Mouse (Mus musculus) cerebellum, adult (tissue): ENCODE results near the gene Gdpd3.
"Not testable (repeated sequence)": the region's sequence is repeated elsewhere in the genome, so short reads cannot be mapped to it uniquely, and the experiment has no call there.

Source experiments
- ATAC-seq: cut with Nextera tagmentation; 2 replicates; pipeline ENCODE4 v1.9.2; 2017; ENCODE audit warnings: mild to moderate bottlenecking, moderate library complexity, mixed read lengths; ENCODE audit not compliant: insufficient number of reproducible peaks, low FRiP score, low TSS enrichment

The Gdpd3 gene

GRCm38 (mm10) chr7:126766201-126766600 is at the start of gene Gdpd3:
TSS of gene Gdpd3 (plus strand) at chr7:126766334.
- ATAC-seq = no peak

- no peak for ATAC-seq
Observed at GRCm38 (mm10) chr7:126717566-126717965, 48.6 kb upstream of the Gdpd3 start.

GRCm38 (mm10) chr7:126718787-126719337 is 47.3 kb upstream of the Gdpd3 start:
- ATAC-seq = no peak

GRCm38 (mm10) chr7:126721635-126722034 is 44.5 kb upstream of the Gdpd3 start:
- no peak for ATAC-seq

GRCm38 (mm10) chr7:126725077-126725476 is 41.1 kb upstream of the Gdpd3 start:
- ATAC-seq = no peak

GRCm38 (mm10) chr7:126725667-126726066 is 40.5 kb upstream of the Gdpd3 start:
- ATAC-seq = no peak

GRCm38 (mm10) chr7:126730256-126730789 is 35.8 kb upstream of the Gdpd3 start:
- ATAC-seq = not testable (repeated sequence)

- ATAC-seq = no peak
Observed at GRCm38 (mm10) chr7:126736122-126736521, 30.0 kb upstream of the Gdpd3 start.

- no peak for ATAC-seq
Observed at GRCm38 (mm10) chr7:126739551-126739950, 26.6 kb upstream of the Gdpd3 start.

GRCm38 (mm10) chr7:126740132-126740735 is 25.9 kb upstream of the Gdpd3 start:
- no peak for ATAC-seq

- ATAC-seq = no peak
Observed at GRCm38 (mm10) chr7:126740977-126741376, 25.2 kb upstream of the Gdpd3 start.

- ATAC-seq = no peak
Observed at GRCm38 (mm10) chr7:126741452-126741851, 24.7 kb upstream of the Gdpd3 start.

GRCm38 (mm10) chr7:126741964-126742482 is 24.1 kb upstream of the Gdpd3 start:
- no peak for ATAC-seq

GRCm38 (mm10) chr7:126746066-126746465 is 20.1 kb upstream of the Gdpd3 start:
- no peak for ATAC-seq

- ATAC-seq = no peak
Observed at GRCm38 (mm10) chr7:126746798-126747197, 19.3 kb upstream of the Gdpd3 start.

GRCm38 (mm10) chr7:126748824-126749223 is 17.3 kb upstream of the Gdpd3 start:
- ATAC-seq = no peak

GRCm38 (mm10) chr7:126749582-126750343 is 16.4 kb upstream of the Gdpd3 start:
- no peak for ATAC-seq

GRCm38 (mm10) chr7:126754866-126755265 is 11.3 kb upstream of the Gdpd3 start:
- peak; percentile 52; the same call in 1 of the 2 replicates for ATAC-seq

- no peak for ATAC-seq
Observed at GRCm38 (mm10) chr7:126758539-126758938, 7.6 kb upstream of the Gdpd3 start.

- ATAC-seq = peak; percentile 47; the same call in 1 of the 2 replicates
Observed at GRCm38 (mm10) chr7:126759050-126759671, 7.0 kb upstream of the Gdpd3 start, which contains the start of gene Mapk3. TSS of gene Mapk3 (plus strand) at chr7:126759601.
